Mouse (Mus musculus) heart, embryonic 14.5 days (tissue): ENCODE data around the gene Man1c1. TPM values are rescaled to one million over a fixed set of nuclear protein-coding genes. Genes with fewer than 3 reads are reported as not detected.

Experiments
- ATAC-seq: fragments of 200-750 bp; cut with Nextera tagmentation; 2 replicates; pipeline ENCODE4 v1.8.0; 2017; ENCODE audit warnings: low read depth, moderate TSS enrichment; ENCODE audit not compliant: insufficient number of reproducible peaks, insufficient read depth, low FRiP score
- H3K27ac ChIP-seq, 2 experiments: fragments of 200-500 bp in 1 of 2; fragments of 300-500 bp in 1 of 2; sonication (generic) in 1 of 2; replicated peaks in 1 of 2; 2 replicates each; pipeline ENCODE4 v1.5.1; 2012 to 2014; ENCODE audit warnings: low read depth in 2 of 2, low read length in 2 of 2, control low read depth in 1 of 2, mild to moderate bottlenecking in 1 of 2, mixed read lengths in 1 of 2; ENCODE audit not compliant: control insufficient read depth in 1 of 2, insufficient read depth in 1 of 2
- H3K27me3 ChIP-seq: fragments of 300-500 bp; sonication (generic); 2 replicates; pipeline ENCODE4 v1.6.1; 2014; ENCODE audit warnings: mild to moderate bottlenecking, low read length, control low read depth; ENCODE audit not compliant: control insufficient read depth, insufficient read depth
- H3K36me3 ChIP-seq: fragments of 300-500 bp; sonication (generic); 2 replicates; pipeline ENCODE4 v1.6.1; 2014; ENCODE audit warnings: mild to moderate bottlenecking, control low read depth, low read length, mixed read lengths; ENCODE audit not compliant: control insufficient read depth, insufficient read depth
- H3K4me1 ChIP-seq, 2 experiments: fragments of 200-500 bp in 1 of 2; fragments of 300-500 bp in 1 of 2; sonication (generic) in 1 of 2; 2 replicates each; pipeline ENCODE4 v1.6.1; 2012 to 2014; ENCODE audit warnings: low read length in 2 of 2, control low read depth in 1 of 2, mixed read lengths in 1 of 2; ENCODE audit not compliant: control insufficient read depth in 2 of 2, insufficient read depth in 2 of 2
- H3K4me2 ChIP-seq: fragments of 300-500 bp; sonication (generic); 2 replicates; pipeline ENCODE4 v1.6.1; 2014; ENCODE audit warnings: mild to moderate bottlenecking, low read length
- H3K4me3 ChIP-seq, 2 experiments: fragments of 200-500 bp in 1 of 2; fragments of 300-500 bp in 1 of 2; sonication (generic) in 1 of 2; 2 replicates each; pipeline ENCODE4 v1.5.1; 2012 to 2014; ENCODE audit warnings: low read length in 2 of 2, mild to moderate bottlenecking in 2 of 2, control low read depth in 1 of 2, low read depth in 1 of 2, moderate library complexity in 1 of 2; ENCODE audit not compliant: control insufficient read depth in 1 of 2, insufficient read depth in 1 of 2
- H3K9ac ChIP-seq: fragments of 300-500 bp; sonication (generic); 2 replicates; pipeline ENCODE4 v1.6.1; 2014; ENCODE audit warnings: mild to moderate bottlenecking, low read length
- H3K9me3 ChIP-seq: fragments of 300-500 bp; sonication (generic); 2 replicates; pipeline ENCODE4 v1.6.1; 2016; ENCODE audit warnings: low read length, control low read depth; ENCODE audit not compliant: control insufficient read depth
- WGBS: fragments of 180-500 bp; shearing (Covaris S2); extraction: QIAGEN DNeasy Blood & Tissue Kit; methylation state at CpG from one replicate; pipeline ENCODE4 v1.1.7; 2014; 5-methylcytosine and 5-hydroxymethylcytosine counted together
- polyA plus RNA-seq: library from polyadenylated mRNA; unstranded; fragments of >200 nt; fragmentation: Nextera tagmentation; extraction: Ambion mirVana; gene quantifications from 2 replicates; pipeline ENCODE4 v1.2.1, GENCODE M21; 2014

Man1c1 gene
- polyA plus RNA-seq, 1 experiment from 2014 or later = 7.8 TPM

DNA sequence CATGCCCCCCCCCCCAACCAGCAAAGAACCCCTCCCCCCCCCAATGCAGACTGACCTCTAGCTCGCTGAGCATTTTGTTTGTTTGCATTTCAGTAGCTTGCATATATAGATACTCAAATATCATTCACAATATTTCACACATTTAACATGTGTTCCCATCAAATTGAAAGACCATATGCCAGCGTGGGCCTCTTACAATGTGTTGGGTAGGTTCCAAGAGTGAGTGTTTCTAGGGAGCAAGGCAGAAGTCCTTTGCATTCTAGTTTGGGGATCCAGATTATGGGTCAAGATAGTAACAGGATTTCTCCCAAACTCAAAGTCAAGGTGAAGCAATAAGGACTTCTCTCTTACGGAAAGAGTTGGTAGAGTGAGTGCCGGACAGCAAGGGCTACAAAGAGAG, 185.5 kb downstream of the Man1c1 start:
- Histone ChIP-seq H3K4me2 (no peak overlapping the region), H3K4me1 (peaks cover 24 to 35% of the 10 kb centered on the region in 2 experiments), H3K4me3 (no peak overlapping the region), H3K9me3 (no peaks in the 10 kb centered on the region), H3K9ac (no peak overlapping the region), H3K36me3 (peaks cover 32% of the 10 kb centered on the region), H3K27ac (no peak overlapping the region), H3K27me3 (no peaks in the 10 kb centered on the region)
- WGBS = 95% methylated on average over 4 of the region's 4 CpGs
- ATAC-seq = no peak

DNA sequence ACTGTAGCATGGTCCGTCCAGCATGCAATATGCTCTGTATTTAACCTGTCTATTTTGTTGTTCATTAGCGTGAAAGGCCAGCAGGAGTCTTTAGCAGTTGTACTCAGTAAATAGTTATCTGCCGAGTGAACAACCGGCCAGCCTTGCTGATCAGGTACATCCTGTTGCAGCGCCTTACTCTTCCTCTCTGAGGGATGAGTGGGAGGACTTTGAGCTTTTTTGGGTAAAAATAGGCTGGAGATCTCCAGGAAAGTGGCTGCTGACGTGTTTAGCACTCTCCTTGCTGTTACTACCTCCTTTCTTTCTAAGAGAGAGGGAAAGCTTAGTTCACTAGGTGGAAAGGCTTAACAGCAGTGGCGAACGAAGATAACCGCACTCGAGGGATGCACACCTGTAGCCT, 186.4 kb downstream of the Man1c1 start:
- Histone ChIP-seq H3K9ac (peak overlapping the region; percentile 10; the same call in 1 of the 2 replicates), H3K9me3 (no peaks in the 10 kb centered on the region), H3K27ac (peak overlapping the region; percentile 97 to 98), H3K27me3 (no peaks in the 10 kb centered on the region), H3K36me3 (peaks cover 24% of the 10 kb centered on the region), H3K4me1 (peaks cover 24 to 39% of the 10 kb centered on the region in 2 experiments), H3K4me2 (peak overlapping the region; percentile 44), H3K4me3 (no peak overlapping the region)
- ATAC-seq = no peak
- WGBS = 52% methylated on average over 10 of the region's 10 CpGs

DNA sequence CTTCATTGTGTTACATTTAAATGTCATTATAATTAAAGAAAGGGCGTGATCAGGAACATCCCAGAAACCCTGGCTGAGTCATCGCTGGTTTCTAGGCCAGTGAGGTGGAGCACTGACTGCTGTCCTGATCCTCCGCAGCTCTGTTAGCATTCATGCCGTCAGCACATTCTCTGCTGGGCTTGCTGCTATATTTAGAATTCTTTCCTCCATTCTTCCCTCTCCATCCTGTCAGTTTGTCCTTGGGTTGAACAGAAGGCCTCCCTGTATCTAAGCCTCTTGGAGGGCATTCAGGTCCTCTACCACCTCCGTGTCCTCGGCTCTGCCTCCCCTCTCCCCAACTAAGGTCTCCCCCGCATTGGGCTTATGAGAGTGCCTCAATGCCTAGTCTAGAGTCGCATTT, 187.1 kb downstream of the Man1c1 start:
- H3K4me1 ChIP-seq = peaks cover 24 to 44% of the 10 kb centered on the region in 2 experiments
- no peak overlapping the region for H3K4me3 ChIP-seq
- WGBS = 10% methylated on average over 8 of the region's 8 CpGs
- H3K9ac ChIP-seq = peak overlapping the region; percentile 22; the same call in 1 of the 2 replicates
- peaks cover 22% of the 10 kb centered on the region; the same call in 1 of the 2 replicates for H3K36me3 ChIP-seq
- H3K27me3 ChIP-seq = no peaks in the 10 kb centered on the region
- peak overlapping the region; percentile 44 for H3K4me2 ChIP-seq
- peak; percentile 36 for ATAC-seq
- no peaks in the 10 kb centered on the region for H3K9me3 ChIP-seq
- H3K27ac ChIP-seq = peak overlapping the region; percentile 97 to 98

DNA sequence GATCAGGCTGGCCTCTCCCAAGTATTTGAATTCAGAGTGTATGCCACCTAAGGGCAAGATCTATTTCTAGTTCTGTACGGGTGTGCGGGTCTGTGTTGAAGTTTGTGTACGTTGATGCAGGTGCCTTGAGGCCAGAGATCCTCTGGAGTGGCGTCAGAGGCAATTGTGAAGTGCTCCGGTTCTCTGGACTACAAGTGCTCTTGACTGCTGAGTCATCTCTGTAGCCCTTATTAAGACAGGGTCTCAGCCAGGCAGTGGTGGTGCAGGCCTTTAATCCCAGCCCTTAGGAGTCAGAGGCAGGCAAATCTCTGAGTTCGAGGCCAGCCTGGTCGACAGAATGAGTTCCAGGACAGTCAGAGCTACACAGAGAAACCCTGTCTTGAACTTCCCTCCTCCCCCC, 188.5 kb downstream of the Man1c1 start:
- H3K27ac ChIP-seq = peak overlapping the region; percentile 60 to 97; a peak in 3 of 4 replicates
- ATAC-seq = no peak
- H3K36me3 ChIP-seq = 0 out of 2 replicates have a peak, but pooled peaks cover 10% of the 10 kb centered on the region
- H3K27me3 ChIP-seq = no peaks in the 10 kb centered on the region
- no peak overlapping the region for H3K4me3 ChIP-seq
- no peak overlapping the region for H3K4me2 ChIP-seq
- H3K4me1 ChIP-seq = peaks cover 26 to 54% of the 10 kb centered on the region in 2 experiments
- peak overlapping the region; percentile 25; the same call in 1 of the 2 replicates for H3K9ac ChIP-seq
- H3K9me3 ChIP-seq = no peaks in the 10 kb centered on the region
- 33% methylated on average over 7 of the region's 7 CpGs for WGBS

DNA sequence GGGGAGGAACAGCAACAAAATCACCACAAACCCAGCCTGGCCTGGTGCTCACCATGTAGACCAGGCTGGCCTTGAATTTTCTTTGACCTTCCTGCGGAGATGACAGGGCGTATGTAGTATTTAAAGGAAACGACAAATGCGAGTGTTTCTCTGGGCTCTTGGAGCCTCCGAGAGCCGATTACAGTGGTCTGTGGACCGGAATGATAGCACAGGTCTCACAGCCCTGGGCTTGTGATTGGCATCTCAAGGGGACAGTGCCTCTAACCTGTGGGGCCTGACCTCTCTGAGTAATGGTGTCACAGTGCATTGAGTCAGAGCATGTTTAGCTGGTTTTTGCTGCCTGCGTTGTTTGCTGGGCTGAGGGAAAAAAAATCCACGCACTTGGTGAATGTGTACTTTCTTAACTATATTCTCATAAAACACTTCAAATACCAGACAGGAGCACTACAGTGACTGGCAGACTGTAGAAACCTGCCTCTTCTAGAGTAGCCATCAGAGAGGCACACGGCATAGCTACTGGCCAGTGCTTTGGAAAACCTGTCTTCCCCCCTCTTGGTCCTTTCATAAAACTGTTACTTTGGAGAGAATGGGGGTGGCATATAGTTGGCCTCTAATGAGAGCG, 189.7 kb downstream of the Man1c1 start:
- Histone ChIP-seq H3K4me3 (no peak overlapping the region), H3K27ac (no peak overlapping the region), H3K9ac (no peak overlapping the region), H3K9me3 (no peaks in the 10 kb centered on the region), H3K4me1 (peaks cover 26 to 54% of the 10 kb centered on the region in 2 experiments), H3K36me3 (0 out of 2 replicates have a peak, but pooled peaks cover 4% of the 10 kb centered on the region), H3K4me2 (no peak overlapping the region), H3K27me3 (no peaks in the 10 kb centered on the region)
- ATAC-seq = no peak
- 76% methylated on average over 11 of the region's 11 CpGs for WGBS

DNA sequence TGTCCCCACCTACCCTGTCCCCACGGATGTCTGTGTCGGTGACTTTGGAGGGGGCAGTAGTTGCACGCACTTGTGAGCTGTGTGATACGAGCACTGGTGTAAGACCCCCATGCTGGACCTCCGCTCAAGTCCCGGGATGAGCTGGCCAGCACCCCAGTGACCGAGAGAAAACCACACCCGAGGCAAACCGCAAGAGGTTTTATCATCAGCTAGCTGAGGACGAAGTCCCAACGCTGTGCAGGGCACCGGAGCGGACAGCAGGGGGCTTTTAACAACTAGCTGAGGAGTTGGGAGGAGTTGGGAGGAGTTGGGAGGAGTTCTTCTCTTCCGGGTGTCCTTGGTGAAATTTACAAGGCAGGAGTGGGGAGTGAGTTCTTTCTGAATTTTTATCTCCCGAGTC, 191.3 kb downstream of the Man1c1 start:
- peak overlapping the region; percentile 67 for H3K4me2 ChIP-seq
- peaks cover 7% of the 10 kb centered on the region; the same call in 1 of the 2 replicates for H3K36me3 ChIP-seq
- peaks cover 21 to 48% of the 10 kb centered on the region in 2 experiments for H3K4me1 ChIP-seq
- no peaks in the 10 kb centered on the region for H3K27me3 ChIP-seq
- 0 out of 4 replicates have a peak overlapping the region, but pooled peaks have one; percentile 14 for H3K27ac ChIP-seq
- H3K9ac ChIP-seq = peak overlapping the region; percentile 62; the same call in 1 of the 2 replicates
- peak overlapping the region; percentile 24 to 32 for H3K4me3 ChIP-seq
- H3K9me3 ChIP-seq = no peaks in the 10 kb centered on the region
- no peak; the same call in 1 of the 2 replicates for ATAC-seq
- WGBS = 15% methylated on average over 14 of the region's 15 CpGs

DNA sequence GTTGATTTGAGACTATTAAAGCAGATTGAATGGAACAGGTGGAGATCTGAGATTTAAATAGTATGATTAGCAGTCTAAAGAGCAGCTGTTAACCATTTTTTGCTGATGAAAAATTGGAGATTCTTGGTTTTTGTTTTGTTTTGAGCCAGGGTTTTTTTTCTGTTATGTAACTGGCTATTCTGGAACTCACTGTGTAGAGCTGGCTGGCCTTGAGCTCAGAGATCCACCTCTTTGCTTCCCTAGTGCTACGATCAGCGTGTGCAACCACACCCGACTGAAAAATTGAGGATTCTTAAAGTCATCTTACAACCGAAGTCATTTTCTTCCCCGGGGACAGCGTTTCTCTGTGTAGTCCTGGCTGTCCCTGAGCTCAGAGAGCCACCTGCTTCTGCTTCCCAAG, 192.4 kb downstream of the Man1c1 start:
- ATAC-seq = no peak
- Histone ChIP-seq H3K9me3 (no peaks in the 10 kb centered on the region), H3K27ac (no peak overlapping the region), H3K9ac (peak overlapping the region; percentile 73), H3K36me3 (peaks cover 16% of the 10 kb centered on the region), H3K4me3 (peak overlapping the region; percentile 12 to 61), H3K4me2 (peak overlapping the region; percentile 80), H3K4me1 (peaks cover 13 to 37% of the 10 kb centered on the region in 2 experiments), H3K27me3 (no peaks in the 10 kb centered on the region)
- 64% methylated on average over 6 of the region's 6 CpGs for WGBS
